Mouse (Mus musculus): ENCODE measurements around the gene Steap2.
A peak's percentile ranks its signal among the peaks of the same experiment; 100 is the strongest.

The Steap2 gene

DNA sequence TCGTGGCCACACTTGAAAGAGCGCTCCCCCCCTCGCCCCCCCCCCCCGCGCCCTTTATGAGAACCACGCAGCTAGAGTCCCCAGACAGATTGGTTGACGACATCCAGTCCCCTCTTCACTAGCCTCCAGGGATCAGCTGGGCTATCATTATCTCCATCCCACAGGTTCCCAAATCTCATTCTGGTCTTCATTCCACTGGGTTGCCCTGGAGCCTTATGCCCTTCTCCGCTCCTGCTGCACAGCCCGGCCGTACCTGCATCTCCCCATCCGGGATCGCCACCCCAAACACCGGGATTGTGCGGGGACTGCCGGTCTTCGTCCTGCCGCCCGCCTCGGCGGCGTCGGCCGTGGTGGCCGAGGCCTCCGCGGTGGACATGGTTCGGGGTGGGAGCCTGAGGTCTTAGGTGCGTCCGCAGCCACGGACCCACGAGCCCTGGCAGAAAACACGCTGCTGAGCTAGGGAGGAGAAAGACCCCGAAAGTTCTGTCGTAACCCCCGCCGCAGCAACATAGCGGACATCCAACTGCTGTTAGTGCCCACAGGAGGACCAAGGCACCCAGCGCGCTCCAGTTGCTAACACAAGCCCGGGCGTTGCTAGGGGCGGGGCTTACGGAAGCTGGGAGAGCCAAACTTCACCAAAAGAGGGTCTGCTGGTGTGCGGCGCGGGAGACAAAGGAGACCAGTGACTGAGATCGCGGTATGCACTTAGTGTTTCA is 30.6 kb downstream of the Steap2 start, which contains the start of gene Cfap69:
Cfap69 (minus strand) TSS at position 585 of the 716 bp plus-strand sequence.
- DNase-seq, result peak; percentile 64

DNA sequence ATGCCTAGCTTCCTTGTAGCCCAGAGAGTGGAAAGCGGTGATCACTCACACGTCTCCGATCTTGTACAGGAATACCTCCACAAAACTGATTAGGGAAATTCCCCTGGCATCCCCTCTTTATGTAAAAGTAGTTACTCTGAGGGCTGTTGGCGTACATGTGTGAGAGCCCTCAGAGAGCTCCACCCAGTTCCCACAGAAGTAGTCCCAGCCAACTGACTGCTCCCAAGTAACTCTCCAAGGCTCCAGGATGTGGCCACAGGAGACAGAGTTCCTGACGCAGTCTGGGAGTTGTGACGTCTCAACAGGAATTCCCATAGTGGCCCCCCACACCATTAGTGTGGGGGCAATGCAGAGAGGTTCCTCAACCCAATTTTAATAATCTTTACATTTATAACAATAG is 31.3 kb downstream of the Steap2 start:
- DNase-seq, result no peak

DNA sequence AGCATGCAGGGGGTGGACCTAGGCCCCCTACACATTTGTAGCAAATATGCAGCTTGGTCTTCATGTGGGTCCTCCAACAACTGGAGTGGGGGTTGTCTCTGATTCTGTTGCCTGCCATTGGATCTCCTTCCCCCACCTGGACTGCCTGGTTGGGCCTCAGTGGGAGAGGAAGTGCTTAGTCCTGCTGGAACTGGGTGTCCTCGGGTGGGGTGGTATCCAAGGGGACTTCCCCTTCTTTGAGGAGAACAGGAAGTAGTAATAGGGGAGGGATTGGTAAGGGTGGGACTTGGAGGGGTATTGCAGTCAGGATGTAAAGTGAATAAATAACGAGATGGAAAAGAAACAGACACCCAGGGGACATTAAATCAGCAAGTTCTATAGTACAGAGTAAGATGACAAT is 35.7 kb downstream of the Steap2 start:
- DNase-seq, result no peak

DNA sequence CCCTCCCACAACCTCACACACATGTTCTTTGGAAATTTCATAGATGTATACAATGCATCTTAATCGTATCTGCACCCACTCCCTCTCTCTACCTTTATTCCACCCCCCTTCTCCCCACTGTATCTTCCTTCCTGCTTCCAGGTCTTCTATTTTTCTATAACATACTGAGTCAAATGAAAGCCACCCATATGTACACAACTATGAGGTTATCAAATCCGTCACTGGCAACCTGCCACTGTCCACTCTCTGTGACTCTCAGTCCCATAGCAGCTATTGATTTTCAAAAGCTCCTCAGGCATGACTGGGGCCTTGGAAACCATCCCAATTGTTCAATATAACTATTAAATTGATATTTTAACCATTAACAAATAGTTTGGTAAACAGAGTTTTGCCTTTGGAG is 36.4 kb downstream of the Steap2 start:
- DNase-seq, result no peak

DNA sequence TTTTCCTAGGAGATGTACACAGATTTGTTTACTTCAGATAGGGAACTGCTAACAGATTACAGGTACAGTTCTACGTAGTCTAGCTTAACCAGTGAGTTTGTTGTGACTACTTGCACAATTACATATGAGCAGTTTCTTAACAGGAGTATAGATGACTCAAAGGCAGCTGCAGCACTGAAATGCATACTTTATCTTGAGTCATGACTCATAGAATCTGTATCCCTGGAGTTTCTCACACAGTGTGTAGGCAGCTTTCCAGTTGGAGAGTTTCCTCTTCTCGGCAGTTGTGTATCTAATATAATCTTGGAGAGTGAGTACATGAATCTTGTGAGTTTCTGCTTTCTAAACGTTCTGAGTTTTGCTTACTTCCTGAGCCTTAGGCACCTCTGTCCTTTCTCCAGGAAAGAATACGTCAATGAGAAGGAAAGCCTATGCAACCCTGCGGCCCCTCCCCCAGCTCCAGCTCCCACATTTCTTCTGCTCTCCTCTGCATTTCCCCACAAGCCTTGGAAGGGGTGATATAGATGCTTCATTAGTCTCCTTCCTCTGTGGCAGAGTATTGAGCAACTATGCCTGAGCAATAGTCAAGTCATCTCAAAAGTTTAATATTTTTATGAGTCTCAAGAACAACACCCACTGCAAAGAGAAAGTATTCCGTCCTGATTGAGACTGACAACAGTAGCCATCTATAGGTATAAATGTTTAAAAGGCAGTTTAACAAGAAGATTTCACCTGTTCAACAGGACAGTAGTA is 45.4 kb downstream of the Steap2 start:
- DNase-seq, result no peak

DNA sequence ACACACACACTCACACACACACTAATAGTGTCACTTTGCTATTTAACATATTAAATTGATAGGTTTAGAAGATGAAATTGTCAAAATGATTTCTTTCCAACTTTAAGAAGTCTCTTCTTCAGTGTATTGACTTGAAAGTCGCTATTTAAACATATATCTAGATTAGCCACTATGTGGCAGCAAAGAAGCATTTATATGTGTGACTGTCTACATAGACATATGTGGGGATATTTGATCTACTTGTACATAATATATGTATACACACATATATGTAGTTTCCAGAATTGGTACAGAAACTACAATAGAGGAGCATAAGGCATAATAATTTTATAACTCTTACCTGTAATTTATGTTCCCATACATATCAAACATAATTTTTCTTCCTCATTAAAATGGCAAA is 48.2 kb downstream of the Steap2 start:
- DNase-seq, result no peak

DNA sequence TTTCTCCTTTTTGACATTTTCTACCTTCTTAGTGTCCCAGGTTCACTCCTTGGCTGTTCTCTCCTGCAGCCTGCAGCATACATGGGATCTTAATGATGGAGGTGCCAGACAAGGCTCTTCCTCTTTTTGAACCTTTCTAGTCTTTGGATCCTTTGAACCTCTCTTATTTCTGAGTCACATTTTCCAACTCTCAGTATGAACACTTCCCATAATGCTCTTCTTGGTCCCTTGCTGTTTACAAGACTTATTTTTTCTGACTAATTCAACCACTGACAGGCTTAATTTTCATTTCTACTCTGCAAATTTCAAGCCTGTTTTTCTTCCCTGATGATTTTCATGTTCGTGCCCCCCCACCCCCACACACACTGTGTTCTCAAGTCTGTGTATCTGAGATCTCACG is 55.9 kb downstream of the Steap2 start:
- DNase-seq, result no peak

DNA sequence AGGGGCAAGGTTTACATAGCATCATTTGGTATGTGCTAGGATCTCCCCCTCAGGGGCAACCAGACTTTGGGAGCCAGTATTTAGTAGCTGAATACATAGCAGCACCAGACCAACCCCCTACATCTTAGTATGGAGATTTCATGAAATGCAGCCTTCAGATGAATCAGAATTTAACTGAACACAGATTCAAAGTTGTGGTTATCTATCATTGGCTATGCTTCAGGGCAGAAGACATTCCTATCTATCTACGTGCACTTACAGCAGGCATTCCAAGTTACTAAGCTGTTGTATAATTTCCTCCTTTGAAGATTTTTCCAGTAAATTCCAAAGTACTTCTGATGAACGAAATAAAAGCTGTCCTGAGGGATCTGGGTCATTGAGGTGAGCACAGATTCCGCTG is 68.9 kb downstream of the Steap2 start:
- DNase-seq, result no peak

DNA sequence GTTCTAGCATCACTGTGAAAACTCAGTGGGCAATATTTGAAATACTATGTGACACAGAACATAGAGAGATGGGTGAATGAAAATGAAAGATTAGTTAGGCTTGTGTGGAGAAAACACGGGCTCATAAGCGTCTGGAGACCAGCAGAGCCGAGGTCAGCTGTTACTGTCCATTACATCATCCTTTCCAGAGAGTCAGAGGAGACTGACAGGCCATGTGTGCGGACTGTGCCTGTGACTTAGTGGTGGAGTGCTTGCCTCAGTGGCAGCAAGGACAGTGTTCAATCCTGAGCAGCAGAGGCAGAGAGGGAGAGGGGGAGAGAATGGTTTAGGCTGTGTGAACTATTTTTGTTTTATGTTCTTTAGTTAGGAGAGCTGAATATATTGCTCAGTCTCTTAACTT is 76.0 kb downstream of the Steap2 start:
- no peak for DNase-seq
